Mouse (Mus musculus) liver, embryonic 15.5 days (tissue): Measurements from ENCODE around the gene Fbxo41. TPM values are rescaled to one million over a fixed set of nuclear protein-coding genes. Genes with fewer than 3 reads are reported as not detected.

Source experiments
- polyA plus RNA-seq: library from polyadenylated mRNA; unstranded; fragments of >200 nt; fragmentation: Nextera tagmentation; extraction: Ambion mirVana; gene quantifications from 2 replicates; pipeline ENCODE4 v1.2.1, GENCODE M21; 2015

The Fbxo41 gene
- polyA plus RNA-seq, 1 experiment from 2014 or later, result not detected

Other genes starting within 250 kb of the Fbxo41 start
- gene Sfxn5, start 169.6 kb downstream of the Fbxo41 start, polyA plus RNA-seq, result 1.6 and 1.9 TPM in 2 replicates
- gene Rab11fip5, start 128.4 kb downstream of the Fbxo41 start, polyA plus RNA-seq, result 0.86 and 1.3 TPM in 2 replicates
- gene Noto, start 79.1 kb downstream of the Fbxo41 start, polyA plus RNA-seq, result not detected in 2 replicates
- gene Smyd5, start 71.0 kb downstream of the Fbxo41 start, polyA plus RNA-seq, result 20.1 and 21.4 TPM in 2 replicates
- gene Cct7, start 51.5 kb downstream of the Fbxo41 start, polyA plus RNA-seq, result 260 and 270 TPM in 2 replicates
- 25.7 and 26.8 TPM in 2 replicates for gene Pradc1, start 51.0 kb downstream of the Fbxo41 start, polyA plus RNA-seq
- gene Egr4, start 10.6 kb upstream of the Fbxo41 start, polyA plus RNA-seq, result not detected in 2 replicates
- 1.5 and 1.9 TPM in 2 replicates for gene Alms1, start 84.5 kb upstream of the Fbxo41 start, polyA plus RNA-seq
- not detected in 2 replicates for gene Nat8f7, start 210.2 kb upstream of the Fbxo41 start, polyA plus RNA-seq